Comparison of ENCODE assay signal across 7 mouse cellular contexts in genomic region chr4:3373027-3373763, GRCm38 (mm10).
DNase-seq lines count a peak whose midpoint lies in the region; ATAC-seq and TF ChIP-seq lines count a peak whose summit lies in the region.
"Not testable (repeated sequence)": the region's sequence is repeated elsewhere in the genome, so short reads cannot be mapped to it uniquely, and the experiment has no call there.

No protein-coding gene starts in this region.

- H3K4me2 ChIP-seq in kidney, postnatal 0 days (ENCODE audit: low read length); limb, embryonic 11.5 days (ENCODE audit: low read depth, severe bottlenecking); liver, embryonic 16.5 days (ENCODE audit: low read depth, low read length): not testable (repeated sequence)

- ATAC-seq in kidney, postnatal 0 days (replicated peaks; ENCODE audit: low FRiP score, low read depth); limb, embryonic 11.5 days (ENCODE audit: insufficient number of reproducible peaks, low FRiP score, low TSS enrichment, low read depth): not testable (repeated sequence)
- peak; percentile 83 for ATAC-seq in liver, embryonic 16.5 days (ENCODE audit: low read depth)

- DNase-seq in ZHBTc4 (ENCODE audit: low read depth, low spot score): peak; percentile 84
- DNase-seq in embryo, embryonic 11 days: peak; percentile 1
- peak; percentile 6 for DNase-seq in kidney, adult 18-20 months
- DNase-seq in kidney, postnatal 0 days (ENCODE audit: low spot score): peak; percentile 19
- DNase-seq in limb, embryonic 11.5 days (ENCODE audit: low spot score): peak; percentile 21
- DNase-seq in yolk sac, embryonic 10.5 days (ENCODE audit: low spot score): peak; percentile 73

- WGBS in kidney, postnatal 0 days: 31% methylated on average over 8 of the region's 8 CpGs
- 46% methylated on average over 8 of the region's 8 CpGs for WGBS in limb, embryonic 11.5 days
- WGBS in liver, embryonic 16.5 days (ENCODE audit: insufficient replicate concordance): 54% methylated on average over 8 of the region's 8 CpGs

- not testable (repeated sequence) for H3K4me1 ChIP-seq in kidney, postnatal 0 days (replicated peaks; ENCODE audit: insufficient read depth, low read length); limb, embryonic 11.5 days (ENCODE audit: control insufficient read depth, insufficient read depth, low read length); liver, embryonic 16.5 days (ENCODE audit: control insufficient read depth, low read depth, low read length)

- not testable (repeated sequence) for H3K27ac ChIP-seq in kidney, postnatal 0 days; limb, embryonic 11.5 days (replicated peaks; ENCODE audit: low read depth, low read length)
- peak overlapping the region; percentile 34; the same call in 1 of the 2 replicates for H3K27ac ChIP-seq in liver, embryonic 16.5 days (ENCODE audit: low read length)

- H3K9ac ChIP-seq in kidney, postnatal 0 days (ENCODE audit: low read depth, low read length); limb, embryonic 11.5 days (ENCODE audit: low read length); liver, embryonic 16.5 days (ENCODE audit: low read depth, low read length): not testable (repeated sequence)

- TF ChIP-seq CTCF in kidney, postnatal 0 days (IDR thresholded peaks at IDR 0.05; ENCODE audit: low read depth): not testable (repeated sequence)

- not testable (repeated sequence) for H3K4me3 ChIP-seq in kidney, postnatal 0 days (replicated peaks; ENCODE audit: low read depth, low read length); limb, embryonic 11.5 days (ENCODE audit: low read depth, low read length); liver, embryonic 16.5 days (ENCODE audit: low read depth, low read length)

- H3K9me3 ChIP-seq in kidney, postnatal 0 days (replicated peaks; ENCODE audit: low read length); limb, embryonic 11.5 days (ENCODE audit: control insufficient read depth, low read length); liver, embryonic 16.5 days (replicated peaks; ENCODE audit: control insufficient read depth, low read length): not testable (repeated sequence)

- not testable (repeated sequence) for H3K36me3 ChIP-seq in kidney, postnatal 0 days (ENCODE audit: insufficient read depth, low read length); limb, embryonic 11.5 days (ENCODE audit: control insufficient read depth, insufficient read depth, low read length); liver, embryonic 16.5 days (ENCODE audit: control insufficient read depth, insufficient read depth)

- not testable (repeated sequence) for H3K27me3 ChIP-seq in kidney, postnatal 0 days (ENCODE audit: insufficient read depth, low read length); limb, embryonic 11.5 days (ENCODE audit: control insufficient read depth, insufficient read depth, low read length); liver, embryonic 16.5 days (ENCODE audit: control insufficient read depth, insufficient read depth, low read depth, low read length)

Comparison
In these comparisons a context has a peak if more than half of its experiments do, and no peak if none do; other contexts are left out.
1. DNase-seq: peak in every context shown above with its lines; median percentile 84 in ZHBTc4; 73 in yolk sac, embryonic 10.5 days; 21 in limb, embryonic 11.5 days; 19 in kidney, postnatal 0 days; 6 in kidney, adult 18-20 months; 1 in embryo, embryonic 11 days.